In genomic region chr9:47628550-47628949, GRCm38 (mm10) we compare ENCODE assay signal across 25 mouse cellular contexts.
DNase-seq lines count a peak whose midpoint lies in the region; ATAC-seq and TF ChIP-seq lines count a peak whose summit lies in the region.
"Had no signal": no experiment of that assay in that cellular context is flagged by ENCODE, and none has a peak within 500 bp of the region (broad histone marks: within the 10 kb centered on the region; RNA-seq: fewer than 3 reads in every experiment).

No protein-coding gene starts in this region.

- ATAC-seq in granulocyte monocyte progenitor cell, adult 5-6 weeks (replicated peaks; ENCODE audit: poor library complexity, severe bottlenecking): peak; percentile 61
- peak; percentile 62 for ATAC-seq in megakaryocyte, adult 5-6 weeks (ENCODE audit: poor library complexity, severe bottlenecking)
- no peak for ATAC-seq in midbrain, embryonic 16.5 days
- no peak for ATAC-seq in liver, embryonic 11.5 days (replicated peaks; ENCODE audit: low FRiP score)
- ATAC-seq: forebrain, embryonic 14.5 days; forebrain, embryonic 16.5 days had no signal

- 100% methylated on average over 1 of the region's 1 CpGs for WGBS in midbrain, embryonic 16.5 days
- WGBS in liver, embryonic 11.5 days: 70% methylated on average over 1 of the region's 1 CpGs

- DNase-seq in layer of hippocampus, adult 2 months (ENCODE audit: low spot score in 2 of 2): no peak
- DNase-seq in layer of hippocampus, postnatal 36 days: no peak
- DNase-seq in adrenal gland, postnatal 4 days (ENCODE audit: low spot score in 2 of 2): no peak
- no peak for DNase-seq in liver, embryonic 11.5 days (ENCODE audit: low spot score)
- DNase-seq: adrenal gland, adult 2 months; adrenal gland, postnatal 10 days; adrenal gland, postnatal 25 days; cerebellum, adult 11 months; cerebellum, adult 18-20 months; cerebellum, adult 8-10 months; cerebellum, adult 9-11 months; cerebellum, postnatal 14 days; cerebellum, postnatal 36 days; embryo, embryonic 11 days had no signal

- H3K36me3 ChIP-seq in midbrain, embryonic 16.5 days (ENCODE audit: control insufficient read depth, insufficient read depth, low read length): no peaks in the 10 kb centered on the region
- H3K36me3 ChIP-seq in liver, embryonic 11.5 days (ENCODE audit: control insufficient read depth, insufficient read depth, low read length): no peaks in the 10 kb centered on the region
- H3K36me3 ChIP-seq: embryonic facial prominence, embryonic 13.5 days; embryonic facial prominence, embryonic 15.5 days; forebrain, embryonic 12.5 days had no signal

- H3K4me3 ChIP-seq in layer of hippocampus, adult 2 months: no peak overlapping the region
- peak overlapping the region; percentile 48 for H3K4me3 ChIP-seq in bone marrow macrophage, adult 2 months (ENCODE audit: insufficient read depth, low read length)
- no peak overlapping the region for H3K4me3 ChIP-seq in midbrain, embryonic 16.5 days (ENCODE audit: low read depth, low read length)
- no peak overlapping the region for H3K4me3 ChIP-seq in liver, embryonic 11.5 days (ENCODE audit: low read depth, low read length)
- H3K4me3 ChIP-seq: embryonic facial prominence, embryonic 13.5 days; embryonic facial prominence, embryonic 15.5 days; erythroblast, embryonic 14.5 days; forebrain, embryonic 10.5 days; forebrain, embryonic 12.5 days had no signal

- H3K27me3 ChIP-seq in midbrain, embryonic 16.5 days (ENCODE audit: control insufficient read depth, insufficient read depth, low read depth, low read length): no peaks in the 10 kb centered on the region
- H3K27me3 ChIP-seq in liver, embryonic 11.5 days (replicated peaks; ENCODE audit: control insufficient read depth, insufficient read depth, low read length): no peaks in the 10 kb centered on the region
- H3K27me3 ChIP-seq: embryonic facial prominence, embryonic 13.5 days; embryonic facial prominence, embryonic 15.5 days; forebrain, embryonic 12.5 days had no signal

- H3K9ac ChIP-seq in midbrain, embryonic 16.5 days (ENCODE audit: low read depth, low read length): no peak overlapping the region
- H3K9ac ChIP-seq in liver, embryonic 11.5 days (ENCODE audit: low read depth, low read length): no peak overlapping the region
- H3K9ac ChIP-seq: embryonic facial prominence, embryonic 13.5 days; embryonic facial prominence, embryonic 15.5 days; forebrain, embryonic 12.5 days had no signal

- H3K27ac ChIP-seq in layer of hippocampus, adult 2 months: peak overlapping the region; percentile 40; the same call in 1 of the 2 replicates
- peak overlapping the region; percentile 98 for H3K27ac ChIP-seq in bone marrow macrophage, adult 2 months (ENCODE audit: insufficient read depth, low read depth, low read length)
- H3K27ac ChIP-seq in midbrain, embryonic 16.5 days (ENCODE audit: low read length): no peak overlapping the region
- no peak overlapping the region for H3K27ac ChIP-seq in liver, embryonic 11.5 days (ENCODE audit: low read depth, low read length)
- H3K27ac ChIP-seq: embryonic facial prominence, embryonic 13.5 days; embryonic facial prominence, embryonic 15.5 days; forebrain, embryonic 10.5 days; forebrain, embryonic 12.5 days had no signal

- H3K4me1 ChIP-seq in bone marrow macrophage, adult 2 months (ENCODE audit: control insufficient read depth, insufficient read depth, low read length): peaks cover 52% of the 10 kb centered on the region
- H3K4me1 ChIP-seq in midbrain, embryonic 16.5 days (ENCODE audit: control insufficient read depth, insufficient read depth, low read length): no peaks in the 10 kb centered on the region
- H3K4me1 ChIP-seq in liver, embryonic 11.5 days (replicated peaks; ENCODE audit: control insufficient read depth, insufficient read depth, low read length): no peaks in the 10 kb centered on the region

- no peaks in the 10 kb centered on the region for H3K9me3 ChIP-seq in midbrain, embryonic 16.5 days (replicated peaks; ENCODE audit: control insufficient read depth, low read length, poor library complexity, severe bottlenecking)
- H3K9me3 ChIP-seq in liver, embryonic 11.5 days (ENCODE audit: control insufficient read depth, low read length): no peaks in the 10 kb centered on the region
- H3K9me3 ChIP-seq: embryonic facial prominence, embryonic 13.5 days; embryonic facial prominence, embryonic 15.5 days; forebrain, embryonic 10.5 days; forebrain, embryonic 12.5 days had no signal

- no peak for TF ChIP-seq POLR2A in bone marrow macrophage, adult 2 months (IDR thresholded peaks at IDR 0.05; ENCODE audit: borderline replicate concordance, low read depth, low read length)

- H3K4me2 ChIP-seq in midbrain, embryonic 16.5 days (ENCODE audit: low read length): no peak overlapping the region
- no peak overlapping the region for H3K4me2 ChIP-seq in liver, embryonic 11.5 days
- H3K4me2 ChIP-seq: embryonic facial prominence, embryonic 13.5 days; embryonic facial prominence, embryonic 15.5 days; forebrain, embryonic 12.5 days had no signal

- no peak for TF ChIP-seq CTCF in layer of hippocampus, adult 2 months (conservative IDR thresholded peaks at IDR 0.05)
- no peak for TF ChIP-seq CTCF in bone marrow macrophage, adult 2 months (IDR thresholded peaks at IDR 0.05; ENCODE audit: low read depth, low read length)

Comparison
In these comparisons a context has a peak if more than half of its experiments do, and no peak if none do; other contexts are left out.
1. H3K27ac ChIP-seq: peak in layer of hippocampus, adult 2 months (single experiment) and bone marrow macrophage, adult 2 months (single experiment); none in midbrain, embryonic 16.5 days (single experiment) and liver, embryonic 11.5 days (single experiment).
2. ATAC-seq: peak in granulocyte monocyte progenitor cell, adult 5-6 weeks (single experiment) and megakaryocyte, adult 5-6 weeks (single experiment); none in midbrain, embryonic 16.5 days (single experiment) and liver, embryonic 11.5 days (single experiment).